Mouse (Mus musculus) WW6 (cell line): ENCODE data around the gene Cfl1.

ENCODE experiments used
- DNase-seq: peaks from one replicate; pipeline ENCODE4 v3.0.0-alpha.2; 2013; ENCODE audit warnings: low read depth, low spot score

Gene Cfl1

DNA sequence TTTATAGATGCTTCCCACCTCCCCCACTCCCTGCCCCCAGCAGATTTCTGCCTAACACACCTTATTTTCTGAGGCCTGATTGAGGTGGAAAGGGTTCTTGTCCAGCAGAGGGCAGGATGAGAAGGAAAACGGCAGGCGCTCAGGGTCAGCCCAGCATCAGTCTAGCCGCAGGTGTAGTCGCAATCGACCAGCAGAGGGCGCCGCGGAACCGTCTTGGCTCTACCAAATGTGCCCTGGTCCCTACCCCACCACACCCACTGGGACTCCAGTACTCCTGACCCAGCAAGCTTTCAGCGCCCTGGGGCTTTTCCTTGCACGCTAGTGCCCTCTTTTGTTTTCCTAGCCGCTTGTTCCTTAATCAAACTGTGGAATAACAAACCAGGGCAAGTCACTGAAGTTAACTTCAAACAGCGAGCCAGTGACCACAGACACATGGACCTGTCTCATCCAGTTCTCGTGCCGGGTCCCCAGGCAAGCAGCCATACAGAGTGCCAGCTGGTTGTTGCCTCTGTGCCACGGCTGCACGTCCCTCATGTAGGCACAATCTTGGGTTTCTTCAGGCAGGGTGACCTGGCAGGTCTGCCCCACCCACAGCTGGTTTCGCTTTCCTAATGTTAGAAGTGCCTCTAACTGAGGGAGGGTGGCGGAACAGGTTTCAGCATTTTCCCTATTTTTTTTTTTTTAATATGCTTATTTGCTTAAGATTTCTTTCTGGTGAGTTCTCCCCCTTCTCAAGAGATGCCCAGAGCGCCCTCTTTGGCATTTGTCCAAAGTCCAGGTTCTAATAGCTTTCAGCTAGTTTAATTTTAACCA lies 39.3 kb downstream of the Cfl1 start:
- peak; percentile 84 for DNase-seq

- DNase-seq, result no peak
These were observed 39.9 kb downstream of the Cfl1 start for GRCm38 (mm10) chr19:5530138-5530524.

GRCm38 (mm10) chr19:5532520-5532919 lies 42.3 kb downstream of the Cfl1 start:
- DNase-seq, result no peak

- DNase-seq, result no peak
These were observed 48.5 kb downstream of the Cfl1 start for GRCm38 (mm10) chr19:5538786-5539185.

DNA sequence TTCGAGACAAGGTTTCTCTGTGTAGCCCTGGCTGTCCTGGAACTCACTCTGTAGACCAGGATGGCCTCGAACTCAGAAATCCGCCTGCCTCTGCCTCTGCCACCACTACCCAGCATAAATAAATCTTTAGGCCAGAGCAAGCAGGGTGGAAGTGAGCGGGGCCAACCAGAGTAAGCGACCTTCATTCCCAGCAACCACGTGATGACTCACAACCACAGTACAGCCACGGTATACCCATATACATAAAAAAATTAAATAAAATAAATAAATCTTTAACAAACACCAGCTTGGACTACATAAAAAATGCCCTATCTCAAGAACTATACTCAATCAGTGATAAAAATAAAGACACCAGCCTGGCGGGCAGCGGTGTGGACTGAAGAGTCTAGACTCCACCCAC lies 53.1 kb downstream of the Cfl1 start:
- DNase-seq, result no peak

DNA sequence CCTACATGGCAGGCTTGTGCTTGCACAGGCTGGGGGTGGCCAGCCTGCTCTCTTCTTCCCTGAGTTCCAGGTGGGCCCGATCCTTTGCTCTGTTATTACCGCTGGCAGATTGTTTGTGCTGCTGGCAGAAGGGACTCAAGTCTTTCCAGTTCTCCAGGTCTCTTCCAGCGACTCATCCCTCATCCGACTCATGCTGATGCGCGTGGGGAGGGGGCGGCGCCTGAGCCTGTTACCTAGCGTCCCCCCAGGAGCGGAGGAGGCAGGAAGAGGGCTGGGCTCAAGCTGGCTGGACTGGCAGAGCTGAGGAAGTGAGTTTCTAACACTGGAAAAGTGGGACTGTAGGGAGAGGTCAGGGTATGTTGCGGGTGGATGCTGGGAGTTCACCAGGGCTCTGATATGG lies 53.8 kb downstream of the Cfl1 start:
- DNase-seq, result no peak
